17 mouse cellular contexts compared by ENCODE assay signal in genomic region chr3:146307886-146308285, GRCm38 (mm10).
"Had no signal": no experiment of that assay in that cellular context is flagged by ENCODE, and none has a peak within 500 bp of the region (broad histone marks: within the 10 kb centered on the region; RNA-seq: fewer than 3 reads in every experiment).

No protein-coding gene starts in this region.

- ATAC-seq: liver, embryonic 12.5 days; midbrain, embryonic 15.5 days had no signal

- H3K9ac ChIP-seq: kidney, embryonic 15.5 days; limb, embryonic 13.5 days; liver, embryonic 12.5 days; liver, embryonic 15.5 days; lung, embryonic 15.5 days; midbrain, embryonic 12.5 days; midbrain, embryonic 15.5 days had no signal

- H3K9me3 ChIP-seq: kidney, embryonic 15.5 days; limb, embryonic 10.5 days; limb, embryonic 13.5 days; liver, embryonic 12.5 days; liver, embryonic 15.5 days; lung, embryonic 15.5 days; midbrain, embryonic 12.5 days; midbrain, embryonic 15.5 days had no signal

- DNase-seq: kidney, postnatal 10 days; liver; lung, adult 18-20 months; lung, postnatal 10 days; lung, postnatal 4 days; thymus, adult 2 months; thymus, postnatal 14 days; thymus, postnatal 4 days had no signal

- H3K27ac ChIP-seq: kidney, embryonic 15.5 days; limb, embryonic 10.5 days; limb, embryonic 13.5 days; liver, embryonic 12.5 days; liver, embryonic 15.5 days; lung, embryonic 15.5 days; midbrain, embryonic 12.5 days; midbrain, embryonic 15.5 days; stomach, postnatal 0 days had no signal

- H3K4me2 ChIP-seq: kidney, embryonic 15.5 days; limb, embryonic 13.5 days; liver, embryonic 12.5 days; liver, embryonic 15.5 days; lung, embryonic 15.5 days; midbrain, embryonic 12.5 days; midbrain, embryonic 15.5 days had no signal

- H3K4me1 ChIP-seq: liver, embryonic 12.5 days; liver, embryonic 15.5 days; lung, embryonic 15.5 days had no signal

- H3K36me3 ChIP-seq: kidney, embryonic 15.5 days; limb, embryonic 10.5 days; limb, embryonic 13.5 days; liver, embryonic 12.5 days; liver, embryonic 15.5 days; lung, embryonic 15.5 days; midbrain, embryonic 12.5 days; midbrain, embryonic 15.5 days had no signal

- H3K4me3 ChIP-seq: kidney, embryonic 15.5 days; limb, embryonic 10.5 days; limb, embryonic 13.5 days; liver, embryonic 12.5 days; liver, embryonic 15.5 days; lung, embryonic 15.5 days; midbrain, embryonic 12.5 days; midbrain, embryonic 15.5 days had no signal

- H3K27me3 ChIP-seq: limb, embryonic 13.5 days; liver, embryonic 12.5 days; liver, embryonic 15.5 days; lung, embryonic 15.5 days; midbrain, embryonic 12.5 days had no signal
